Mouse (Mus musculus) embryonic fibroblast, embryonic 13.5 days (primary cell): ENCODE results near the gene Selenom.

Experiments
- CTCF ChIP-seq: IDR thresholded peaks from 2 replicates; pipeline ENCODE4 v1.5.1; 2011; ENCODE audit warnings: mild to moderate bottlenecking, control low read depth, low read length, moderate library complexity, borderline replicate concordance; ENCODE audit not compliant: insufficient read depth
- POLR2A ChIP-seq: IDR thresholded peaks from 2 replicates; pipeline ENCODE4 v1.6.1; 2011; ENCODE audit warnings: low read depth, mild to moderate bottlenecking, control low read depth, low read length, moderate library complexity

DNA sequence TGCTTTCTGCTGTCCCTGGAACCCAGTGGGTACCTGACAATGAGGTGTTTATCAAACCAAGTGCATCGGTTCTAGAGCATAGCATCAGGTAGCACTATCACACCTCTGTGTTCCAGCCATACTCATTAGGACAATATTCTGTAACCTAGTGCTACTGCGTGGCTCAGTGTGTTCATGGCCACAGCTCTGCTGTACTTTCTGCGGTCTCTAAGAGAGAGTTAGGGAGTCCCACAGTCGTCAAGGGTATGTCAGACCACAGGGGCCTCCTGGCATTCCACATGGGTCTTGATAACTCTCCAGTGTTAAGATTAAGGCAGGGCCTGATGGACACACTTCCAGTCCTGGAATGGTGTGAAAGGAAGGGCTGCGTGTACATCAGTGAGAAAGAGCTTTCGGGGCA is 49.4 kb downstream of the Selenom start:
- TF ChIP-seq POLR2A, result no peak
- no peak for TF ChIP-seq CTCF
